Mouse (Mus musculus): ENCODE measurements at regions not wholly inside any gene's neighbourhood (a gene's known extent, or its start where the extent isn't known, plus 50 kb on each side); places are given as distances from the start of the nearest gene placed in this dataset.
A peak's percentile ranks its signal among the peaks of the same experiment; 100 is the strongest.

- peak overlapping the region; percentile 42 for H3K4me2 ChIP-seq (ENCODE audit: insufficient read depth, low read depth, poor library complexity, severe bottlenecking)
- dilution Hi-C loops (cut with MboI; ENCODE audit: extremely low pct_ligation_motif_present, extremely low pct_unique_long_range_greater_than_20kb, low sequenced_read_pairs) = no loop called here
Measured at GRCm38 (mm10) chr14:79822453-79823117, 51.5 kb upstream of the Pcdh8 start.

GRCm38 (mm10) chr14:79822011-79822435 lies 50.9 kb upstream of the Pcdh8 start:
- Histone ChIP-seq H3K4me1 (ENCODE audit: control insufficient read depth in 1 of 2, insufficient read depth in 2 of 2) (peaks cover 25 to 70% of the 10 kb centered on the region in 2 experiments), H3K36me3 (replicated peaks in 1 of 2; ENCODE audit: control insufficient read depth in 1 of 2, insufficient read depth in 1 of 2, low read length in 1 of 2) (no peaks in the 10 kb centered on the region), H3K9ac (ENCODE audit: insufficient read depth, low read depth) (peak overlapping the region; percentile 3; the same call in 1 of the 2 replicates), H3K27me3 (replicated peaks) (no peaks in the 10 kb centered on the region), H3K4me3 (replicated peaks in 1 of 3; ENCODE audit: low read depth in 2 of 3, low read length in 2 of 3, poor library complexity in 1 of 3) (no peak overlapping the region), H3K9me3 (replicated peaks; ENCODE audit: low read length) (no peaks in the 10 kb centered on the region), H3K27ac (ENCODE audit: insufficient read depth, low read depth) (peak overlapping the region; percentile 89), H3K4me2 (ENCODE audit: insufficient read depth, low read depth, poor library complexity, severe bottlenecking) (peak overlapping the region; percentile 7), H3K79me2 (replicated peaks; ENCODE audit: control insufficient read depth, extremely low read depth, insufficient read depth, poor library complexity, severe bottlenecking) (0 out of 2 replicates have a peak, but pooled peaks cover 2% of the 10 kb centered on the region)
- DNase-seq (ENCODE audit: extremely low read depth) = no peak
- in situ Hi-C loops (cut with MboI; ENCODE audit: low pct_ligation_motif_present, low pct_unique_long_range_greater_than_20kb, low sequenced_read_pairs) = no loop called here
- TF ChIP-seq POLR2AphosphoS2 (IDR thresholded peaks at IDR 0.05; ENCODE audit: low read depth, low read length) (0 out of 2 replicates have a peak, but pooled peaks have one; percentile 1), ZMIZ1 (IDR thresholded peaks at IDR 0.05; ENCODE audit: low read depth, low read length) (no peak)
- dilution Hi-C loops (cut with MboI; ENCODE audit: extremely low pct_ligation_motif_present, extremely low pct_unique_long_range_greater_than_20kb, low sequenced_read_pairs) = no loop called here

More at GRCm38 (mm10) chr14:79822453-79823117, 51.5 kb upstream of the Pcdh8 start:
- peak overlapping the region; percentile 29 for H3K9ac ChIP-seq (ENCODE audit: insufficient read depth, low read depth)
- H3K4me3 ChIP-seq (replicated peaks in 1 of 3; ENCODE audit: low read depth in 2 of 3, low read length in 2 of 3, poor library complexity in 1 of 3) = peak overlapping the region in 2 of 3 experiments; percentile 7 to 33
- TF ChIP-seq ZKSCAN1 (IDR thresholded peaks at IDR 0.05; ENCODE audit: borderline replicate concordance, low read depth, low read length) (no peak), JUND (conservative IDR thresholded peaks at IDR 0.05; ENCODE audit: low read depth, low read length) (peak; percentile 80), RCOR1 (conservative IDR thresholded peaks at IDR 0.05; ENCODE audit: low read depth, low read length) (0 out of 2 replicates have a peak, but pooled peaks have one; percentile 8), MAX (IDR thresholded peaks at IDR 0.05; ENCODE audit: low read length) (peak; percentile 64; the same call in 1 of the 2 replicates), TBP (conservative IDR thresholded peaks at IDR 0.05; ENCODE audit: low read depth, low read length) (no peak; the same call in 1 of the 2 replicates), UBTF (IDR thresholded peaks at IDR 0.05; ENCODE audit: low read depth, low read length) (no peak), IRF4 (IDR thresholded peaks at IDR 0.05; ENCODE audit: low read depth, low read length) (peak; percentile 60; the same call in 1 of the 2 replicates), BHLHE40 (IDR thresholded peaks at IDR 0.05; ENCODE audit: low read depth, low read length) (peak; percentile 98), POLR2AphosphoS2 (IDR thresholded peaks at IDR 0.05; ENCODE audit: low read depth, low read length) (no peak), ETS1 (conservative IDR thresholded peaks at IDR 0.05; ENCODE audit: low read depth, low read length) (peak; percentile 93; the same call in 1 of the 2 replicates), JUN (IDR thresholded peaks at IDR 0.05; ENCODE audit: insufficient read depth, low read depth, low read length) (peak; percentile 77), TCF12 (IDR thresholded peaks at IDR 0.05; ENCODE audit: low read depth, low read length) (peak; percentile 46), MYC (IDR thresholded peaks at IDR 0.05; ENCODE audit: low read depth, low read length) (peak; percentile 78), EP300 (IDR thresholded peaks at IDR 0.05; ENCODE audit: low read length) (peak; percentile 64), USF1 (IDR thresholded peaks at IDR 0.05; ENCODE audit: low read depth, low read length) (no peak), RAD21 (IDR thresholded peaks at IDR 0.05; ENCODE audit: low read depth, low read length) (no peak; the same call in 1 of the 2 replicates), CHD2 (IDR thresholded peaks at IDR 0.05; ENCODE audit: low read length) (peak; percentile 31; the same call in 1 of the 2 replicates), NRF1 (IDR thresholded peaks at IDR 0.05; ENCODE audit: low read depth, low read length) (no peak), NELFE (IDR thresholded peaks at IDR 0.05; ENCODE audit: low read depth, low read length) (0 out of 2 replicates have a peak, but pooled peaks have one; percentile 6), MAFK (IDR thresholded peaks at IDR 0.05; ENCODE audit: insufficient replicate concordance, low read length) (peak; percentile 77), CHD1 (IDR thresholded peaks at IDR 0.05; ENCODE audit: low read depth, low read length) (no peak), CTCF (conservative IDR thresholded peaks at IDR 0.05 in 1 of 2, IDR thresholded peaks at IDR 0.05 in 1 of 2; ENCODE audit: low read depth in 2 of 2, low read length in 2 of 2) (no peak), MEF2A (IDR thresholded peaks at IDR 0.05; ENCODE audit: borderline replicate concordance, low read depth, low read length) (peak; percentile 90), ZNF384 (IDR thresholded peaks at IDR 0.05; ENCODE audit: low read depth, low read length) (peak; percentile 16; the same call in 1 of the 2 replicates), MXI1 (IDR thresholded peaks at IDR 0.05; ENCODE audit: low read depth, low read length) (peak; percentile 59; the same call in 1 of the 2 replicates), USF2 (conservative IDR thresholded peaks at IDR 0.05; ENCODE audit: low read depth, low read length) (0 out of 2 replicates have a peak, but pooled peaks have one; percentile 21), PAX5 (IDR thresholded peaks at IDR 0.05; ENCODE audit: low read length) (no peak)
- peaks cover 25 to 70% of the 10 kb centered on the region in 2 experiments for H3K4me1 ChIP-seq (ENCODE audit: control insufficient read depth in 1 of 2, insufficient read depth in 2 of 2)
- peak; percentile 91 for DNase-seq (ENCODE audit: extremely low read depth)
- in situ Hi-C loops (cut with MboI; ENCODE audit: low pct_ligation_motif_present, low pct_unique_long_range_greater_than_20kb, low sequenced_read_pairs) = no loop called here
- H3K27ac ChIP-seq (ENCODE audit: insufficient read depth, low read depth) = peak overlapping the region; percentile 89
- H3K9me3 ChIP-seq (replicated peaks; ENCODE audit: low read length) = no peaks in the 10 kb centered on the region
- no peaks in the 10 kb centered on the region for H3K27me3 ChIP-seq (replicated peaks)
- no peaks in the 10 kb centered on the region for H3K36me3 ChIP-seq (replicated peaks in 1 of 2; ENCODE audit: control insufficient read depth in 1 of 2, insufficient read depth in 1 of 2, low read length in 1 of 2)
- 0 out of 2 replicates have a peak, but pooled peaks cover 2% of the 10 kb centered on the region for H3K79me2 ChIP-seq (replicated peaks; ENCODE audit: control insufficient read depth, extremely low read depth, insufficient read depth, poor library complexity, severe bottlenecking)

Data from CH12.LX (cell line).